Mouse (Mus musculus) 416B (cell line): ENCODE data around the gene Nup54.

Experiments used
- DNase-seq: peaks from one replicate; pipeline ENCODE4 v3.0.0; 2011; ENCODE audit warnings: low read depth

Gene Nup54

GRCm38 (mm10) chr5:92435025-92435584 is at the start of gene Nup54:
Nup54 (minus strand) TSS chr5:92435219.
- DNase-seq = peak; percentile 99

GRCm38 (mm10) chr5:92472863-92473262 is 37.8 kb upstream of the Nup54 start:
- DNase-seq = no peak

- no peak for DNase-seq
These were observed 36.5 kb upstream of the Nup54 start for GRCm38 (mm10) chr5:92471531-92471930.

GRCm38 (mm10) chr5:92469201-92470130 is 34.4 kb upstream of the Nup54 start:
- no peak for DNase-seq

GRCm38 (mm10) chr5:92468234-92468633 is 33.2 kb upstream of the Nup54 start:
- DNase-seq = peak; percentile 40

GRCm38 (mm10) chr5:92467102-92467766 is 32.2 kb upstream of the Nup54 start:
- DNase-seq = no peak

- no peak for DNase-seq
These were observed 30.5 kb upstream of the Nup54 start for GRCm38 (mm10) chr5:92465511-92465910.

- DNase-seq = peak; percentile 66
These were observed 26.3 kb upstream of the Nup54 start for GRCm38 (mm10) chr5:92461321-92461720.

GRCm38 (mm10) chr5:92458726-92459125 is 23.7 kb upstream of the Nup54 start:
- no peak for DNase-seq

- DNase-seq = no peak
These were observed 22.4 kb upstream of the Nup54 start for GRCm38 (mm10) chr5:92457410-92457809.

GRCm38 (mm10) chr5:92452876-92453275 is 17.9 kb upstream of the Nup54 start:
- DNase-seq = no peak

- DNase-seq = no peak
These were observed 11.7 kb upstream of the Nup54 start for GRCm38 (mm10) chr5:92446736-92447135.

- DNase-seq = no peak
These were observed 10.0 kb upstream of the Nup54 start for GRCm38 (mm10) chr5:92445016-92445415.

GRCm38 (mm10) chr5:92442914-92443313 is 7.9 kb upstream of the Nup54 start:
- DNase-seq = no peak

GRCm38 (mm10) chr5:92441494-92441893 is 6.5 kb upstream of the Nup54 start:
- no peak for DNase-seq

- no peak for DNase-seq
These were observed 3.5 kb upstream of the Nup54 start for GRCm38 (mm10) chr5:92438540-92438939.

GRCm38 (mm10) chr5:92434571-92434985 is 441 bp downstream of the Nup54 start:
- no peak for DNase-seq

- DNase-seq = peak; percentile 46
These were observed 949 bp downstream of the Nup54 start for GRCm38 (mm10) chr5:92434070-92434469.

- DNase-seq = no peak
These were observed 3.4 kb downstream of the Nup54 start for GRCm38 (mm10) chr5:92431611-92432010.

GRCm38 (mm10) chr5:92430723-92431122 is 4.3 kb downstream of the Nup54 start:
- no peak for DNase-seq

GRCm38 (mm10) chr5:92424126-92424525 is 10.9 kb downstream of the Nup54 start:
- no peak for DNase-seq

- no peak for DNase-seq
These were observed 21.0 kb downstream of the Nup54 start for GRCm38 (mm10) chr5:92413982-92414375.
